Mouse (Mus musculus) limb, embryonic 15.5 days (tissue): ENCODE measurements around the gene Asic2. TPM values are rescaled to one million over a fixed set of nuclear protein-coding genes. Genes with fewer than 3 reads are reported as not detected.

Experiments used
- ATAC-seq: fragments of 200-750 bp; cut with Nextera tagmentation; 2 replicates; pipeline ENCODE4 v1.8.0; 2017; ENCODE audit warnings: low read depth, moderate TSS enrichment; ENCODE audit not compliant: insufficient number of reproducible peaks, low FRiP score, low TSS enrichment
- H3K27ac ChIP-seq: fragments of 300-500 bp; sonication (generic); 2 replicates; pipeline ENCODE4 v1.5.1; 2015; ENCODE audit warnings: moderate library complexity, mild to moderate bottlenecking, inconsistent platforms
- H3K27me3 ChIP-seq: fragments of 300-500 bp; sonication (generic); 2 replicates; pipeline ENCODE4 v1.6.1; 2015; ENCODE audit warnings: inconsistent platforms
- H3K36me3 ChIP-seq: fragments of 300-500 bp; sonication (generic); 2 replicates; pipeline ENCODE4 v1.6.1; 2015; ENCODE audit warnings: inconsistent platforms
- H3K4me1 ChIP-seq: fragments of 300-500 bp; sonication (generic); 2 replicates; pipeline ENCODE4 v1.6.1; 2015; ENCODE audit warnings: inconsistent platforms
- H3K4me2 ChIP-seq: fragments of 300-500 bp; sonication (generic); 2 replicates; pipeline ENCODE4 v1.6.1; 2015; ENCODE audit warnings: mild to moderate bottlenecking, inconsistent platforms
- H3K4me3 ChIP-seq: fragments of 300-500 bp; sonication (generic); 2 replicates; pipeline ENCODE4 v1.5.1; 2015; ENCODE audit warnings: mild to moderate bottlenecking, inconsistent platforms
- H3K9ac ChIP-seq: fragments of 300-500 bp; sonication (generic); 2 replicates; pipeline ENCODE4 v1.6.1; 2015; ENCODE audit warnings: inconsistent platforms
- H3K9me3 ChIP-seq: fragments of 300-500 bp; sonication (generic); 2 replicates; pipeline ENCODE4 v1.6.1; 2016; ENCODE audit warnings: inconsistent platforms
- WGBS: fragments of 180-500 bp; shearing (Covaris S2); methylation state at CpG from one replicate; pipeline ENCODE4 v1.1.7; 2015; 5-methylcytosine and 5-hydroxymethylcytosine counted together
- polyA plus RNA-seq: library from polyadenylated mRNA; unstranded; fragments of >200 nt; fragmentation: Nextera tagmentation; extraction: Ambion mirVana; gene quantifications from 2 replicates; pipeline ENCODE4 v1.2.1, GENCODE M21; 2015

The Asic2 gene
- polyA plus RNA-seq = 0.17 and 0.51 TPM in 2 replicates

DNA sequence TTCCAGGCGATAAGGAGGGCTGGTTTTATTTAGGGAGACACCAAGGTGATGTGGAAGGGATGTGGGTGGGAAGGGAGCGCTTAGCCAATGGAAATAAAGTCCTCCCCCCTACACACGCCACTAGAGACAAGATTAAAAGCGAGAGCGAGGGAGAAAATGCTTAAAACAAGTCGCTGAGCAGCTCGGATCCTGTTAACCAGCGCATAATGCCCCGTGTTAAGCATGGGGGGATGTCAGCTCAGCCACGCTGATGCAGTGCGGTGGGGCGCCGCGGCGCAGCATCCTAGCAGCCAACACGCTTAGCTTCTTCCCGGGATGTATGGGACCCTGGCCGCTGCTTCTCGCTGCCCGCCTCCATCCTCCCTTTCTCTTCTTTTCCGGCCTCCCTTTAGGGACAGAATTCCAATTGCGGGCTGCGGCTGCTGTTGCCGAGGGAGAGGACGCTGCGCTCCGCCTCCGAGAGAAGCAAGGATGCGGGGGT, at the start of gene Asic2:
Gene Asic2, minus strand, starts transcription at position 57 of the 481 bp plus-strand sequence.
- Histone ChIP-seq H3K9ac (no peak within 1 kb of the TSS), H3K36me3 (no peaks in the 10 kb centered on the region), H3K9me3 (no peaks in the 10 kb centered on the region), H3K27me3 (peaks cover 53% of the 10 kb centered on the region), H3K27ac (no peak within 1 kb of the TSS), H3K4me3 (peak within 1 kb of the TSS; percentile 4; the same call in 1 of the 2 replicates), H3K4me2 (peak within 1 kb of the TSS; percentile 24), H3K4me1 (peaks cover 9% of the 10 kb centered on the region)
- no peak for ATAC-seq
- 2% methylated on average over 29 of the region's 29 CpGs for WGBS

- H3K27me3 ChIP-seq = no peaks in the 10 kb centered on the region
- no peaks in the 10 kb centered on the region for H3K9me3 ChIP-seq
- WGBS = 78% methylated on average over 3 of the region's 3 CpGs
- ATAC-seq = no peak
- H3K36me3 ChIP-seq = no peaks in the 10 kb centered on the region
- H3K27ac ChIP-seq = no peak overlapping the region
- H3K9ac ChIP-seq = no peak overlapping the region
- H3K4me1 ChIP-seq = 0 out of 2 replicates have a peak, but pooled peaks cover 2% of the 10 kb centered on the region
- H3K4me2 ChIP-seq = no peak overlapping the region
- no peak overlapping the region for H3K4me3 ChIP-seq
Measured at GRCm38 (mm10) chr11:82016181-82016780, 48.0 kb upstream of the Asic2 start.

- Histone ChIP-seq H3K27me3 (no peaks in the 10 kb centered on the region), H3K4me1 (0 out of 2 replicates have a peak, but pooled peaks cover 2% of the 10 kb centered on the region), H3K9ac (no peak overlapping the region), H3K4me3 (no peak overlapping the region), H3K9me3 (no peaks in the 10 kb centered on the region), H3K27ac (no peak overlapping the region), H3K36me3 (no peaks in the 10 kb centered on the region), H3K4me2 (no peak overlapping the region)
- ATAC-seq = no peak
- WGBS = 42% methylated on average over 2 of the region's 2 CpGs
Measured at GRCm38 (mm10) chr11:82015066-82015465, 46.8 kb upstream of the Asic2 start.

DNA sequence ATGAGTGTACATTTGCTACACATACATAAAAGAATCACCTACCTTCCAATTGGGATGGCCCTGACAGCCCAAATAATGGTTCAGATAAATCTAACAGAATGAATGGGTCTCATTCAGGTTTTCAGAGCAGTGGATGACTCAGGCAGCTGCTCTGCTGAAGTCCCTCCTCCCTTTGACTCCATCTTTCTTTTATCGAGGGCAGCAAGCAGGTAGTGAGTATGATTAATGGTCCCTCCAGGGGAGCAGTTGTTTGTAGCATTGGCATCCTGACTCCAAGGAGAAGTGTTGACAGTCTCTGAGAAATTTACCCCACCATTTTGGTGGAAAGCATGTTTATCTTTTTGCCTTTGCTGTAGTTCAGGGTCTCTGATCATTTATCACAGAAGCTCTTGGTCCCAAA, 45.5 kb upstream of the Asic2 start:
- Histone ChIP-seq H3K9ac (no peak overlapping the region), H3K9me3 (no peaks in the 10 kb centered on the region), H3K4me1 (0 out of 2 replicates have a peak, but pooled peaks cover 2% of the 10 kb centered on the region), H3K4me2 (no peak overlapping the region), H3K36me3 (no peaks in the 10 kb centered on the region), H3K4me3 (no peak overlapping the region), H3K27ac (no peak overlapping the region), H3K27me3 (no peaks in the 10 kb centered on the region)
- no peak for ATAC-seq
- 36% methylated on average over 1 of the region's 1 CpGs for WGBS

- Histone ChIP-seq H3K36me3 (no peaks in the 10 kb centered on the region), H3K9me3 (no peaks in the 10 kb centered on the region), H3K27me3 (0 out of 2 replicates have a peak, but pooled peaks cover 2% of the 10 kb centered on the region), H3K4me1 (peaks cover 7% of the 10 kb centered on the region; the same call in 1 of the 2 replicates), H3K9ac (no peak overlapping the region), H3K27ac (no peak overlapping the region; the same call in 1 of the 2 replicates), H3K4me2 (no peak overlapping the region), H3K4me3 (no peak overlapping the region)
- no peak for ATAC-seq
- WGBS = 50% methylated on average over 8 of the region's 8 CpGs
Measured at GRCm38 (mm10) chr11:82011411-82012193, 43.3 kb upstream of the Asic2 start.

DNA sequence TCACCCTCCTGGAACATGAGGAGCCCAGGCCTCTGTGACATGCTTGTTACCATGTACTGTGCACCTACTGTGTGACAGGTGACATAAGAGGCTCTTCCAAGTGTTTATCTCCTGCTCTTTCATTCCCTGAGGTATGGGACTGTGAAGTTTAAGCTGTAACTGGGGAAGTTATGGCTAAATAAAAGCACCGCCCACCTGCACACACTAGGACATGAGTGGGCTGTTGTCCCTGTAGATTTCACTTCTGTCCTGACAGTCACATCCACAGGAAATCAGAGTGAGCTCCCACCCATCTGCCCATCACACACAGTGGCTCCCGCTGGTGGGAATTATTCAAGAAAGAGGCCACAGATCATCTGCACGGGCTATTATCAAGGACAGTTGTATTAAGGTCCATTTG, 41.9 kb upstream of the Asic2 start:
- H3K9me3 ChIP-seq = no peaks in the 10 kb centered on the region
- no peak overlapping the region for H3K4me2 ChIP-seq
- 88% methylated on average over 3 of the region's 3 CpGs for WGBS
- no peak for ATAC-seq
- H3K36me3 ChIP-seq = no peaks in the 10 kb centered on the region
- H3K4me3 ChIP-seq = no peak overlapping the region
- H3K4me1 ChIP-seq = peaks cover 8% of the 10 kb centered on the region; the same call in 1 of the 2 replicates
- H3K27me3 ChIP-seq = 0 out of 2 replicates have a peak, but pooled peaks cover 2% of the 10 kb centered on the region
- H3K9ac ChIP-seq = no peak overlapping the region
- no peak overlapping the region for H3K27ac ChIP-seq

DNA sequence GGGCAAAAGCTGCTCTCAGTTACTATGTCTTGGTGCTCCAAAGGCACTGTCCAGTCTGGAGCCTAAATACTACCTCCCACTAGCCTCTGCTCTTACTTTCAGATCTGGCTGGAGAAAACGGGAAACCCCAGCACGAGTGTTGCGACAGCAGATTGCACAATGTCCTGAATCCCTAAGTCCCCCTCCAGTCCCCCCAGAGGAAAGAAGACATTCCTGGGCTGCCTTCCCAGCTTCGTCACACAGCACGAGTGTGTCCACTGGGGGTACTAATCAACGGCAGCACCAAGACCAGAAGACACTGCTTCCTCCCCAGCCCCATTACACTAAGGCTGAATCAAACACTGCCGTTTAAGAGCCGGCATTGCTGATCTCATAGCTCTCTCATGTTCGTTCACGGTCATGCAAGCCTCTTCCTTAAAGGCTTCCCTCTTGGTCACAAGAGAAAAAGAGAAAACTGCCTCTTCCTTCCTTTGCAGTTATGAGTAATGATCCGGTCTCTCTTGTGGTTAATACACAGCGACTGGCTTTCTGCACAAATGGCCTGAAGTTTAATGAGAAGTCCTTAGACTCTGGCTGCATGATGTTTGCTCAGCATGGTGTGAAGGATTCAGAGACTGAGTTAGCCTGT, 38.7 kb upstream of the Asic2 start:
- no peak overlapping the region for H3K4me3 ChIP-seq
- H3K9ac ChIP-seq = no peak overlapping the region
- H3K27ac ChIP-seq = no peak overlapping the region
- peaks cover 8% of the 10 kb centered on the region; the same call in 1 of the 2 replicates for H3K4me1 ChIP-seq
- 0 out of 2 replicates have a peak, but pooled peaks cover 2% of the 10 kb centered on the region for H3K27me3 ChIP-seq
- H3K9me3 ChIP-seq = no peaks in the 10 kb centered on the region
- 33% methylated on average over 12 of the region's 12 CpGs for WGBS
- no peaks in the 10 kb centered on the region for H3K36me3 ChIP-seq
- H3K4me2 ChIP-seq = no peak overlapping the region
- ATAC-seq = no peak

- 63% methylated on average over 2 of the region's 2 CpGs for WGBS
Measured at GRCm38 (mm10) chr11:82004810-82005209, 36.6 kb upstream of the Asic2 start.

GRCm38 (mm10) chr11:82000581-82000980, 32.3 kb upstream of the Asic2 start:
- no peak for ATAC-seq
- WGBS = 34% methylated on average over 5 of the region's 5 CpGs
- Histone ChIP-seq H3K9ac (no peak overlapping the region), H3K9me3 (no peaks in the 10 kb centered on the region), H3K4me3 (no peak overlapping the region), H3K27me3 (peaks cover 8% of the 10 kb centered on the region; the same call in 1 of the 2 replicates), H3K4me1 (0 out of 2 replicates have a peak, but pooled peaks cover 5% of the 10 kb centered on the region), H3K36me3 (no peaks in the 10 kb centered on the region), H3K4me2 (no peak overlapping the region), H3K27ac (no peak overlapping the region)

More at GRCm38 (mm10) chr11:82004810-82005209, 36.6 kb upstream of the Asic2 start:
- ATAC-seq = no peak
- H3K27ac ChIP-seq = no peak overlapping the region
- H3K4me2 ChIP-seq = no peak overlapping the region
- H3K9me3 ChIP-seq = no peaks in the 10 kb centered on the region
- peaks cover 11% of the 10 kb centered on the region; the same call in 1 of the 2 replicates for H3K4me1 ChIP-seq
- no peak overlapping the region for H3K4me3 ChIP-seq
- H3K27me3 ChIP-seq = 0 out of 2 replicates have a peak, but pooled peaks cover 2% of the 10 kb centered on the region
- no peaks in the 10 kb centered on the region for H3K36me3 ChIP-seq
- H3K9ac ChIP-seq = no peak overlapping the region

DNA sequence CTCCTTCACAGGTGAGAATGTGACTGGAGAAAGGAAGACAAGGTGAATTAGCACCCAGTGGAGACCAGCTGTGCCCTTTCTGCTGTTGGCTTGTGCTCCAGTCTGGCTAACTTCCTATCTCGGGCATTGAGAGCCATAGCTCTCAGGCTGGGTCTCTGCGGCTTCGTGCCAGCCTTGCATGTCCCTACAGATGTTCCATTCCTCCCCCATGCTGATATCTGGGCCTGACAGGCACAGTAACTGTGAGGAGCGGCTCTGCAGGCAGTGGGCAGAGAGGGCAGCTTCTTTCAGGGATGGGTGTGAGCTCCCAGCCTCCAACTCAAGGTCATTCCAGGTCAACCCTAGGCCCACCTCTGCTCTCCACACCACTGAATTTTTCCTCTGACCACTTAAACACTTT, 31.2 kb upstream of the Asic2 start:
- ATAC-seq = no peak
- 84% methylated on average over 4 of the region's 4 CpGs for WGBS
- no peak overlapping the region for H3K27ac ChIP-seq
- H3K4me1 ChIP-seq = 0 out of 2 replicates have a peak, but pooled peaks cover 5% of the 10 kb centered on the region
- no peaks in the 10 kb centered on the region for H3K9me3 ChIP-seq
- no peak overlapping the region for H3K9ac ChIP-seq
- no peak overlapping the region for H3K4me2 ChIP-seq
- H3K4me3 ChIP-seq = no peak overlapping the region
- no peaks in the 10 kb centered on the region for H3K36me3 ChIP-seq
- H3K27me3 ChIP-seq = peaks cover 8% of the 10 kb centered on the region; the same call in 1 of the 2 replicates

- Histone ChIP-seq H3K4me3 (no peak overlapping the region), H3K4me1 (0 out of 2 replicates have a peak, but pooled peaks cover 5% of the 10 kb centered on the region), H3K27me3 (peaks cover 8% of the 10 kb centered on the region; the same call in 1 of the 2 replicates), H3K27ac (no peak overlapping the region), H3K9ac (no peak overlapping the region), H3K9me3 (no peaks in the 10 kb centered on the region), H3K36me3 (no peaks in the 10 kb centered on the region), H3K4me2 (no peak overlapping the region)
- WGBS = 81% methylated on average over 3 of the region's 3 CpGs
- no peak for ATAC-seq
Measured at GRCm38 (mm10) chr11:81998646-81999045, 30.4 kb upstream of the Asic2 start.
